Mouse (Mus musculus) CD4-positive, CD25-positive, alpha-beta regulatory T cell (primary cell): ENCODE measurements around the gene Susd6. TPM values are rescaled to one million over a fixed set of nuclear protein-coding genes. Genes with fewer than 3 reads are reported as not detected.

ENCODE experiments used
- polyA plus RNA-seq: library from polyadenylated mRNA; unstranded; fragments of 100-300 nt; shearing (Covaris generic); gene quantifications from one replicate; pipeline ENCODE4 v1.2.1, GENCODE M21; 2017

The Susd6 gene
- polyA plus RNA-seq: 82.5 TPM

GRCm38 (mm10) chr12:80789849-80790694 lies at the start of gene Susd6:
Gene Susd6, plus strand, starts transcription at chr12:80790510.

GRCm38 (mm10) chr12:80760396-80760801 lies 29.9 kb upstream of the Susd6 start, which contains the start of gene Ccdc177:
Gene Ccdc177, minus strand, starts transcription at chr12:80760687.

Other genes with a start within 250 kb of the Susd6 start
- 29.3 TPM for gene Slc39a9, start 146.6 kb upstream of the Susd6 start, polyA plus RNA-seq
- 63.0 TPM for gene Erh, start 146.2 kb upstream of the Susd6 start, polyA plus RNA-seq
- gene Plekhd1, start 97.9 kb upstream of the Susd6 start, polyA plus RNA-seq: 1.3 TPM
- gene Ccdc177, start 29.8 kb upstream of the Susd6 start, polyA plus RNA-seq: not detected
- 1,040 TPM for gene Srsf5, start 155.0 kb downstream of the Susd6 start, polyA plus RNA-seq
- 0.35 TPM for gene Slc10a1, start 178.2 kb downstream of the Susd6 start, polyA plus RNA-seq
- gene Smoc1, start 236.3 kb downstream of the Susd6 start, polyA plus RNA-seq: 0.62 TPM